Mouse (Mus musculus) intestine, embryonic 15.5 days (tissue): Measurements from ENCODE around the gene Xirp1. TPM values are rescaled to one million over a fixed set of nuclear protein-coding genes. Genes with fewer than 3 reads are reported as not detected.
A peak's percentile ranks its signal among the peaks of the same experiment; 100 is the strongest.

Source experiments
- ATAC-seq: fragments of 200-750 bp; cut with Nextera tagmentation; 2 replicates; pipeline ENCODE4 v1.8.0; 2017; ENCODE audit warnings: moderate TSS enrichment, moderate library complexity
- H3K27ac ChIP-seq: fragments of 300-500 bp; sonication (generic); 2 replicates; pipeline ENCODE4 v1.5.1; 2015; ENCODE audit warnings: mild to moderate bottlenecking, inconsistent platforms
- H3K27me3 ChIP-seq: fragments of 300-500 bp; sonication (generic); replicated peaks from 2 replicates; pipeline ENCODE4 v1.6.1; 2015; ENCODE audit warnings: inconsistent platforms
- H3K36me3 ChIP-seq: fragments of 300-500 bp; sonication (generic); 2 replicates; pipeline ENCODE4 v1.6.1; 2015; ENCODE audit warnings: inconsistent platforms
- H3K4me1 ChIP-seq: fragments of 300-500 bp; sonication (generic); replicated peaks from 2 replicates; pipeline ENCODE4 v1.6.1; 2015; ENCODE audit warnings: inconsistent platforms
- H3K4me2 ChIP-seq: fragments of 300-500 bp; sonication (generic); replicated peaks from 2 replicates; pipeline ENCODE4 v1.6.1; 2015; ENCODE audit warnings: mild to moderate bottlenecking, inconsistent platforms
- H3K4me3 ChIP-seq: fragments of 300-500 bp; sonication (generic); replicated peaks from 2 replicates; pipeline ENCODE4 v1.5.1; 2015; ENCODE audit warnings: inconsistent platforms
- H3K9ac ChIP-seq: fragments of 300-500 bp; sonication (generic); 2 replicates; pipeline ENCODE4 v1.6.1; 2015; ENCODE audit warnings: inconsistent platforms
- H3K9me3 ChIP-seq: fragments of 300-500 bp; sonication (generic); 2 replicates; pipeline ENCODE4 v1.6.1; 2016; ENCODE audit warnings: inconsistent platforms
- WGBS: fragments of 180-500 bp; shearing (Covaris S2); methylation state at CpG from one replicate; pipeline ENCODE4 v1.1.7; 2015; 5-methylcytosine and 5-hydroxymethylcytosine counted together
- polyA plus RNA-seq: library from polyadenylated mRNA; unstranded; fragments of >200 nt; fragmentation: Nextera tagmentation; extraction: Ambion mirVana; gene quantifications from 2 replicates; pipeline ENCODE4 v1.2.1, GENCODE M21; 2015

Xirp1 gene
- polyA plus RNA-seq, 1 experiment from 2014 or later = 0.06 TPM

DNA sequence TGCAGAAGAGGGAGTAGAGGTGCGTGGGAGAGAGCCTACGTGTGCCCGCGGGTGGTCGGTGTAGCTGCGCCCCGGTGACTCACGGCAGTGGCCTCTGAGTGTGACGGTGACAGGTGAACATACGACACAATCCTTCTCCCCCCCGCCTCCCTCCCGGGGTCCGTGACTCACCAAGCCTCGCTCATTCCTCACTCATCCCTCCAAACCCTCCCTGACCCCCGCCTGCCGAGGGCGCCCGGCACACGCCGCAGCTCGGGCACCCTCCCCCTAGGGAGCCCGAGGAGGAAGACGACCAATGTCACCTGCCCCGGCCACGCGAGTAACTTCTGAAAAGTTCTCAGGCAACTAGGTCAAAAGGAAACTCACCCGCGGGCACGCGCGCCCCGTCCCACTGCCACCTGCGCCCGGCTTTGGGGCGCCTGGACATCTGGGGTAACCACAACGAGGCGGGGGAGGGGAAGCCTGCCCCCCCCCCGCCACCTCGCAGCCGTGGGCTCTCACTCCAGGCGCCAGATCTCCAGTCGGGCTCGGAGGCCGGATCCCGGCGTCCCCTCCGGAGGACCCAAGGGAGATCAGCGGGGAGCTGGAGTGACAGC, 40.3 kb downstream of the Xirp1 start:
- Histone ChIP-seq H3K9me3 (no peaks in the 10 kb centered on the region), H3K27ac (peak overlapping the region; percentile 95), H3K9ac (peak overlapping the region; percentile 69), H3K4me3 (peak overlapping the region; percentile 76), H3K4me2 (peak overlapping the region; percentile 95), H3K36me3 (no peaks in the 10 kb centered on the region), H3K4me1 (peaks cover 63% of the 10 kb centered on the region), H3K27me3 (no peaks in the 10 kb centered on the region)
- under 1% methylated on average over 45 of the region's 48 CpGs for WGBS
- ATAC-seq = no peak

DNA sequence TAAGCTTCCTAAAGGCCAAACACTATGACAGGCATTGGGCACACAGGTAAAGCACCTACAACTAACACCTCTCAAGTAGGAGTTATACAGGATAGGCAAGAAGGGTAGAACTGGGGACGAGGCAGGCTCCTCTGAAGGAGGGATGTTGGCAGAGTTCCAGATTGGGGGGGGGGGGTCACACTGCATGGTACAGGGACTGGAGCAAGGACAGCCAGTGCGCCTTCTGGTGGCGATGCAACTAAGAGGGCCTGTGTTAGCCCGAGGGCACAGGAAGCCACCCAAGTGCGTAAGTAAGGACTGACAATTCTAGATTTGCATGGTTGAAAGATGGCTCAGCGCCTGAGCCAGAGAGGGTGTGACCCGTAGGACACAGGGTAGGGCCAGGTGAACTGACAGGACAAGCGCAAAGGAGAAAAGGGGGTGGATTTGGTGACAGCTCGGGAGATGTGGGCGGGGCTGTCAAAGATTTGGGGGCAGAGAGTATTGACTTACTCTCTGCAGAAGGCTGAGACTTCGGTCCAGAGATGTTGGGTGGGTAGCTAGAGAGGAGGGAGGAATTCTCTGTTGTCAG, 41.1 kb downstream of the Xirp1 start:
- Histone ChIP-seq H3K4me1 (peaks cover 70% of the 10 kb centered on the region), H3K36me3 (no peaks in the 10 kb centered on the region), H3K4me3 (peak overlapping the region; percentile 76), H3K9me3 (no peaks in the 10 kb centered on the region), H3K27me3 (no peaks in the 10 kb centered on the region), H3K27ac (peak overlapping the region; percentile 95), H3K9ac (peak overlapping the region; percentile 69), H3K4me2 (peak overlapping the region; percentile 95)
- ATAC-seq = peak; percentile 26
- 4% methylated on average over 11 of the region's 11 CpGs for WGBS

DNA sequence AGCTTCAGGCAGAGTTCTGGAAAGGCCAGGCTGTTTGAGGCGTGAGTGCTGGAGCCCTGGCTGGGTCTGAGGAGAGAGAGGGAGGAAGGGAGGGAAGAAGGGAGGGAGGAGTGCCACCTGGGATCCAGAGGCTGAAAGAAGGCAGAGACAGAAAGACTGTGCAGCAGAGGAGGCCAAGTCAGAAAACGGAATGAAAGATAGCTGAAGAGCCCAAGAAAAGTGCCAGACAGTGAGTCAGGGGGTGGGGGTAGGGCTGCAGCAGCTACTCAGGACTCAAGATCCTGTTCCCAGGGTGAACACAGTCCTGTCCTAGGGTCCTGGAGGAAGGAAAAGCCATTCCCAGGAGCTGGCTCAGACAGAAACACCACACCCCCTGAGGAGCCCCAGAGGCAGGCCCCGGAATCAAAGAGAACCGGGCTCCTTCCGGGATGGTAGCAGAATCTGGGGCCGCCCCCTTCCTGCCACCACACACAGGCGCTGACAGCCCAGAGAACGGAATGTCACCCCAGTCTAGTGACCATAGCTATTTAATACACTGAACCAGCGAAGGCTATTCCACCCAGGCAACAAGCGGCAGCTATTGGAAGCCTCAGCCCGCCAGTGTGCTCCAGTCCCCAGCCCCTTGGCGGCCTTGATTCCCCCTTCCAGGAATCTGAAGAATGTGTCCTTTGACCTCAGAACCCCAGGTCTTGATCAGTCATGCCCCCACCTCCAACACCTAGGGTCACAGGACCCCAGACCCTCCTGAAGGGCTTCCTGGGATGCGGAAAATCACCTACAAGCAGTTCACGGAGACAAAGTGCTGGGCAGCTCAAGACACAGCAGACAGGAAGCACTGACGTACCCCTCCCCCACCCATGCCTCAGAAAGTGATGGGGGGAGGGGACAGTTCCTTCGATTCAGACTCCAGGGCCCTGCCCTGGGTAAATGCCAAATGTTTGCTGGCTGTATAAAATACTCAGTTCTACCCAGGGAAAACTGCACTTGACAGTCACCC, 41.9 kb downstream of the Xirp1 start:
- H3K9me3 ChIP-seq = no peaks in the 10 kb centered on the region
- 1% methylated on average over 16 of the region's 16 CpGs for WGBS
- no peaks in the 10 kb centered on the region for H3K36me3 ChIP-seq
- peak; percentile 65 for ATAC-seq
- peak overlapping the region; percentile 38 for H3K9ac ChIP-seq
- peak overlapping the region; percentile 95 for H3K4me2 ChIP-seq
- peak overlapping the region; percentile 76 for H3K4me3 ChIP-seq
- peaks cover 79% of the 10 kb centered on the region for H3K4me1 ChIP-seq
- H3K27ac ChIP-seq = peak overlapping the region; percentile 95
- H3K27me3 ChIP-seq = no peaks in the 10 kb centered on the region

DNA sequence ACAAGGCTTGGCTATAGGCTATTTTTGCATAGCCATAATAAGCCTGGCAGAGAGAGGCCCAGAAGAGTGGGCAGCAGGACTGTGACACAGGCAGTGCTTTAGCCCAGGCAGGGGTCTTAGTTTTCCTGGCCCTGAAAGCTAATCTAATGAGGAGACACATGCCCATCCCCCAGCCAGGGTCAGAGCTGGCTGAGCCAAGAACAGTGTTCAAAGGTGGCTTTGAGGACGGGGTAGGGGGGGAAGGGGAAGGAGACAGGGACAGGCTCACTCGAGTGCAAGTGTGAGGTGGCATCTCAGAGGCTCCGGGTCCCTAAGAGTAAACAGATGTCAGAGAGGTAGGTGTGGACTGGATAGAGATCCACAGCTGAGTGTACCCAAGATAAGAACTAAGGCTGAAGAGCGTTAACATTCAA, 42.6 kb downstream of the Xirp1 start:
- Histone ChIP-seq H3K4me3 (peak overlapping the region; percentile 76; the same call in 1 of the 2 replicates), H3K9ac (peak overlapping the region; percentile 38), H3K36me3 (no peaks in the 10 kb centered on the region), H3K4me2 (peak overlapping the region; percentile 95), H3K27me3 (no peaks in the 10 kb centered on the region), H3K27ac (peak overlapping the region; percentile 95), H3K9me3 (no peaks in the 10 kb centered on the region), H3K4me1 (peaks cover 77% of the 10 kb centered on the region)
- 2% methylated on average over 4 of the region's 4 CpGs for WGBS
- no peak; the same call in 1 of the 2 replicates for ATAC-seq

DNA sequence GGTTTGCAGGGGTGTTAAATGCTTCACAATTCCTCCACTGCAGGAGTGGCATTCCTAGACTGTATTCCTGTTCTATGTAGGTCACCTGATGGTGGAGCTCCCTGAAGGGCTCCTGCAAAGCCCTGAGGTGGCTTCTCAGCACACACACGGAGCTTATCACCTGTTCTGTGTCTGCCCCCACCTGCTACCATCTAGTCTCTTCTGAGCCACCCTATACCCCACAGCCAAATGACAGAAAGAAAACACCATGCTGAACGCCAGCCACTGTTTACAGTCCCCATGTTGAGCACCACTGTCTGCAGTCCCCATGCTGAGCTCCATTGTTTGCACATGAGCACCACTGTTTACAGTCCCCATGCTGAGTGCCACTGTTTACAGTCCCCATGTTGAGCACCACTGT, 43.6 kb downstream of the Xirp1 start:
- H3K27ac ChIP-seq = no peak overlapping the region
- H3K4me3 ChIP-seq = no peak overlapping the region
- no peaks in the 10 kb centered on the region for H3K9me3 ChIP-seq
- no peaks in the 10 kb centered on the region for H3K27me3 ChIP-seq
- peaks cover 73% of the 10 kb centered on the region for H3K4me1 ChIP-seq
- no peak overlapping the region for H3K9ac ChIP-seq
- no peak overlapping the region for H3K4me2 ChIP-seq
- WGBS = 80% methylated on average over 2 of the region's 2 CpGs
- no peaks in the 10 kb centered on the region for H3K36me3 ChIP-seq
- ATAC-seq = no peak

DNA sequence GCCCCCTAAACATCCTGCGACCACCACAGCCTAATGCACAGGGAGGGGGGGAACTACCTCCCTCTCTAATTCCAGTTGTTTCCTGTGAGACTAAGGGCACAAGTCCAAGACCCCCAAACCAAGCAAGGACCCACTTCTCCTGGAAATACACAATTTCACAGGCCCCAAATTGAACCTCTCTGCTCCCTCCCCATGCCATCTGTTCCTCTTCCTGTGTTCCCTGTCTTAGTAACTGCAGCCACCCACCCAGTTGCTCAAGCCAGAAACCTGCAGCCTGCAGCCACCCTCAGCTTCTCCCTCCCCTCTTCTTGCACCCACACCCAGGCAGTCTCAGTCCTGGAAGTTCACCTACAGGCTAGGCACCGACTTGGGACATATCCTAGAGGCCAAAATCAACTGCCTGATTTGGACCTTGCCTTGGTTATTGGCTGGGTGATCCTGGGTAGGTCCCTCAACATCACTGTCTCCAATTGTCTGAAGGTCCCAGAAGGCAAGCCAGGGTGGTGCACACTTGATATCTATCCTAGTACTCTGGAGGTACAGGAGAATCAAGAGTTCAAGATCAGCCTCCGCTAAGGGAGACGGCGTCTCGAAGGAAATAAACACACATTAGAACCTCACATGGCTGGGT, 44.5 kb downstream of the Xirp1 start:
- H3K27me3 ChIP-seq = no peaks in the 10 kb centered on the region
- ATAC-seq = no peak
- H3K4me1 ChIP-seq = peaks cover 67% of the 10 kb centered on the region
- H3K36me3 ChIP-seq = peaks cover 2% of the 10 kb centered on the region; the same call in 1 of the 2 replicates
- 67% methylated on average over 6 of the region's 6 CpGs for WGBS
- no peaks in the 10 kb centered on the region for H3K9me3 ChIP-seq
- no peak overlapping the region for H3K4me2 ChIP-seq
- no peak overlapping the region for H3K27ac ChIP-seq
- H3K9ac ChIP-seq = no peak overlapping the region
- H3K4me3 ChIP-seq = no peak overlapping the region

DNA sequence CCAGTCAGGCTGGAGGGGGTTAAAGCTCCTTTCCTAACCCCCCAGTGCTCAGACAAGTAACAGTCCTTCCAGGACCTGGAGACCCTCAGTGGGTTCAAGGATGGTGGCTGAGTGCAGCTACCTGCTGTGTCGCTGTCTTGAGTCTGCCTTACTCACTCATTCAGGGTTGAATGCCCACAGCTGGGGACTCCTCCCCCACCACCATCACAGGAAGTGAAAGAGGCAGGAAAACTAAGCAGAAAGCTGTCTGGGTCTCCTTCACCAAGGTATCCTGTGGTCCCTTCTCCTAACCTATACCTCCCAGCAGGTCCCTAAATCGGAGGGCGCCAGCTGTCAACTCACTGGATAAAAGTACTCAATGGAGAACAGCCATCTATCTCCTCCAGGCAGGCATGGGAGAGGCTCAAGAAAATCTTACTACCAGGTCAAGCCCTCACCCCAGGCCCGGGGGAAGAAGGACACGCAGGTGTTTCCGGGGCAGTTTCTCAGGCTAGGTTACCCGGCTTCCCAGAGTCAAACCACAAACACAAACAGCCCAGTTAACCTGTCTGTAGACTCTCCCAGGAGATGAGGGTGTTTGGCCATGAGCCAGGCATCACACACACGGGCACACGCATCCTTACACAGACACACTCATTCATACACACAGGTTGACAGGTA, 45.1 kb downstream of the Xirp1 start:
- H3K4me2 ChIP-seq = 0 out of 2 replicates have a peak overlapping the region, but pooled peaks have one; percentile 22
- WGBS = 50% methylated on average over 9 of the region's 9 CpGs
- no peaks in the 10 kb centered on the region for H3K27me3 ChIP-seq
- peaks cover 66% of the 10 kb centered on the region for H3K4me1 ChIP-seq
- H3K4me3 ChIP-seq = no peak overlapping the region
- no peak overlapping the region for H3K9ac ChIP-seq
- no peaks in the 10 kb centered on the region for H3K9me3 ChIP-seq
- no peak for ATAC-seq
- H3K36me3 ChIP-seq = peaks cover 8% of the 10 kb centered on the region
- no peak overlapping the region; the same call in 1 of the 2 replicates for H3K27ac ChIP-seq

DNA sequence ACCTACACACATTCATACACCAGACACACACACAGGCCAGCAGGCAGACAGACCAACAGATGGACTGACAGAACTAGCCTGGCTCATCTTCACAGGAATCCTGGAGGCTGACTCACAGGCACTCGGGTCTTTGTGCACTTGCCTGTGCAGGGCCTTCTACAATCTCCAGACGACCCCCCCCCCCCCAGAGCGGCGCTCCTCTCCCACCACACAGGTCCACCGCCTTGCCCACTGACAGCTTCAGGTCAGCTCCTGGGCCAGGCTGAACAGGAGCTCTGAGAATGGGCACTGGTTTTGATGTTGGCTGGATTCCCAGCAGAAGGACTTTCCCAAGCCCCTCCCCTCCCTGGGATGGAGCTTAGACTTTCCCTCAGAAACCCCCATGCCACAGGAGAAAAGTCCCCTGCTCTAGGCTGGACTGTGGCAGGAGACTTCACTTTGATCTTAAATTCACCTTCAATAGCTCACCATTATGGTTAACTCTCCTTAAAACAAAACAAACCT, 45.8 kb downstream of the Xirp1 start:
- no peak for ATAC-seq
- Histone ChIP-seq H3K4me1 (peaks cover 60% of the 10 kb centered on the region), H3K27ac (peak overlapping the region; percentile 36; the same call in 1 of the 2 replicates), H3K27me3 (no peaks in the 10 kb centered on the region), H3K9ac (no peak overlapping the region), H3K4me2 (0 out of 2 replicates have a peak overlapping the region, but pooled peaks have one; percentile 22), H3K9me3 (no peaks in the 10 kb centered on the region), H3K4me3 (no peak overlapping the region), H3K36me3 (peaks cover 15% of the 10 kb centered on the region)
- WGBS = 29% methylated on average over 5 of the region's 5 CpGs

DNA sequence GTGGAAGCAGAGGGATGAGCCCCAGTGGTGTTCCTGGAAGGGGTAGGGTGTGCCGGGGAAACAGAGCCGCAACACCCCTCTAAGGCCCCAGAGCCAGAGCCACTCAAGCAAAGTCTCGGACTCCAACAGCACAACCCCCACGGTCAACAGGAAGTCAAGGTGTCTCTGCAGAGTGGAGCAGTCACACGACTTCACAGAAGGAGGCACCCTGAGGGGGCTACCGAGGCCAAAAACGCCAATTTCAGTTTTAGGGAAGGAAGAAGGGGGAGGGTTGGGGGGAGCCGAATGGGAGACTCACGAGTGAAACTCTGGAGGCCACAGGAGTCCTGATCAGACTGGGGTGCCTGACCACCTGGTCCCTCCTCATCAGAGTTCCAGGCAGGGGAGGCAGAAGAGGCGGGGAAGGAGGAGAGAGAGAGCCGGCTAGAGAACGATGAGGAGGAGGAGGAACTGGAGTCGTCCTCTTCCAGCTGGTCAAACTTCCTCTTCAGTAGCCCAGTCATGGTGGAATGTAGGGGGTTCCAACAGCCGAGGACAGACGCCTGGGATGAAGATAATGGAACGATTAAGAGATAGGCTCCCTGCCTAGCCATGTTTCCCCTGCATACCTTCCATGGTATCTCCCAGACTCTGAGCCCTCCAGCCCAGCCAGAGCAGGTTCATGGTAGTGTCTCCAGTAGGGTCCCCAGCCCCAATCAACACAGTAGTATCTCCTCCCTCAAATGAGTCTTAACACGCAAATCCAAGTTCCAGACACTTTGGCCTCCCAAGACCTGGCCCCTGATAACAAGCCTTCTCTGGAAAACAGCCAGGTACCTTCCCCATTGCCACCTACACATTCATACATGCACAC, 46.5 kb downstream of the Xirp1 start:
- Histone ChIP-seq H3K4me2 (0 out of 2 replicates have a peak overlapping the region, but pooled peaks have one; percentile 17), H3K27ac (peak overlapping the region; percentile 36; the same call in 1 of the 2 replicates), H3K4me1 (peaks cover 53% of the 10 kb centered on the region), H3K9ac (no peak overlapping the region), H3K9me3 (no peaks in the 10 kb centered on the region), H3K27me3 (no peaks in the 10 kb centered on the region), H3K36me3 (peaks cover 22% of the 10 kb centered on the region), H3K4me3 (no peak overlapping the region)
- no peak for ATAC-seq
- WGBS = 36% methylated on average over 17 of the region's 17 CpGs

DNA sequence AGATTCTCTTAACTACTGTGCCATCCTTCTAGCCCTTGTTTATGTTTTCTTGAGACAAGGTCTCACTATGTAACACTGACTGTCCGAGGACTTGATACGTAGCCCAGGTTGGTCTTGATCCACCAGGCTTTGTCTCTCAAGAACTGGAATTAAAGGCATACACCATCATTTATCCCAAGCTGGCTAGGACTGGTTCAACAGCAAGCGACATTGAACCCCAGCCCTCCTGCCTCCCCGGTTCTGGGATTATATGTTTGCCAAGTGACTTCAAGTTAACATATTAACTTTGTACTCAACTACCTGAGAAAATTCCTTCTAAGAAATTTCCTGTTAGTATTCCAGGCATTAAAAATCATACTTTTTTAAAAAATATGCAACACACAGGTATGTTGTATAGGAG, 48.1 kb downstream of the Xirp1 start:
- 87% methylated on average over 4 of the region's 4 CpGs for WGBS
- Histone ChIP-seq H3K36me3 (peaks cover 22% of the 10 kb centered on the region), H3K4me2 (no peak overlapping the region), H3K9ac (no peak overlapping the region), H3K4me1 (peaks cover 42% of the 10 kb centered on the region), H3K27ac (no peak overlapping the region), H3K9me3 (no peaks in the 10 kb centered on the region), H3K27me3 (no peaks in the 10 kb centered on the region), H3K4me3 (no peak overlapping the region)
- ATAC-seq = no peak

DNA sequence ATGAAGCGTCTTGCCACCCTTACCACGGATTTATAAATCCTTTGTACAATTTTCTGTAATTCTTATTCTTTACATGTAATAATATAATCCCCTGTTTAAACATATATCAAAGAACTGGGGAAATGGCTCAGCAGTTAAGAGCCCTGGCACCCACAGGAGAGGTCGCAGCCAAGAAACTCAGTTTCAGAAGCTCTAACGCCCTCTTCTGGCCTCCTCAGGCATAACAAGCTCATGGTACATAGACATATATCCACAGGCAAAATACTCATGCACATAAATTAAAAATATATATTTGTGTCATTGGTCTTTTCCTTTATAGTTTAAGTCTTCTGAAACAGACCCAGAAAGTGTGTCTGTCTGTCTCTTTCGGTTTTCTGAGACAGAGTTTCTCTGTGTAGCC, 48.8 kb downstream of the Xirp1 start:
- 79% methylated on average over 5 of the region's 5 CpGs for WGBS
- no peak overlapping the region for H3K27ac ChIP-seq
- no peaks in the 10 kb centered on the region for H3K27me3 ChIP-seq
- H3K4me2 ChIP-seq = no peak overlapping the region
- H3K9me3 ChIP-seq = no peaks in the 10 kb centered on the region
- H3K9ac ChIP-seq = no peak overlapping the region
- no peak for ATAC-seq
- no peak overlapping the region for H3K4me3 ChIP-seq
- H3K36me3 ChIP-seq = peaks cover 22% of the 10 kb centered on the region
- peaks cover 36% of the 10 kb centered on the region for H3K4me1 ChIP-seq
